Mouse (Mus musculus): ENCODE results near the gene Kazn. TPM values are rescaled to one million over a fixed set of nuclear protein-coding genes. Genes with fewer than 3 reads are reported as not detected.

The Kazn gene
- total RNA-seq, 2 experiments from 2014 or later, result not detected

DNA sequence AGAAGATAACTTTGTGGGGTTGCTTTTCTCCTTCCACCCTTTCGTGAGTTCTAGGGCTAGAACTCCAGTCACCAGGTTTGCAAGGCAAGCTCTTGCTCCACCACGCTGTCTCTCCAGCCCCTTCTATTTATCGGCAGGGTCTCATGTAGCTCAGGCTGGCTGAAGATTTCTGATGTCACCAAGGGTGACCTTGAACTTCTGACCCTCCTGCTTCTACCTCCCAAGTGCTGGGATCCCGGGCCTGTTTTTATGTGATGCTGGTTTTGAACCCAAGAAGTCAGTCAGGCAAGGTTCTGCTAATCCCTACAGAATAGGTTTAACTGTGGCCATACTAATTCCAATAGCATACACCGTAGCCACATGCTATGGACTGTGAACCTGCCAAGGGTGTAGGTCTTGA lies 5.4 kb upstream of the Kazn start:
- no peak for ATAC-seq (replicated peaks; ENCODE audit: low FRiP score, poor library complexity, severe bottlenecking)

DNA sequence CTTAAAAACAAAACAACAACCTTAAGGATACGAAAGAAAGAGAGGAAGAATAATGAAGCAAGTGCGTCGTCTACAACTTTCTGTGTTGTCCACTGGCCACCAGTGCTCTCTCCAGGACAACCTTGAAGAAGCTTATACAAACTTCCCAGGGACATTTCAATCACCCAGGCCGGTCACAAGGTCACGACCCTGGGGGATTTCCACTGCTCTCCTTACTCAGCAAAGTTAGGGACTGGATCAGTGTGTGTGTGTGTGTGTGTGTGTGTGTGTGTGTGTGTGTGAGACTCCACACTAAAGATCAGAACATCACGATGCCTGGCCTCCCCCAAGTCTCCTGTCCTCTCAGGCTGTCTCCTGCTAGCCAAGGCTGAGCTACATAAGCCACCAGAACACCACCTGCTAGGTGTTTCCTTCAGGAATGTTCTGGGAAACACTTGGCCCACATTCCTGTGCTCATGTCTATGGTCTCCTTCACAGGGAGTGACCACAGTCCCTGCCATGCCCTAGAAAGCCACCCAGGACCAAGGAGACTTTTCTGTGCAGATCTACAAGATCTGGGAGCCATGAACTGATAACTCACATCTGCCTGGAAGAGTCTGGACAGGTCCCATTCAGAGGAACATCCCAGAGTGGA lies 3.7 kb upstream of the Kazn start:
- no peak for ATAC-seq (replicated peaks; ENCODE audit: low FRiP score, poor library complexity, severe bottlenecking)

DNA sequence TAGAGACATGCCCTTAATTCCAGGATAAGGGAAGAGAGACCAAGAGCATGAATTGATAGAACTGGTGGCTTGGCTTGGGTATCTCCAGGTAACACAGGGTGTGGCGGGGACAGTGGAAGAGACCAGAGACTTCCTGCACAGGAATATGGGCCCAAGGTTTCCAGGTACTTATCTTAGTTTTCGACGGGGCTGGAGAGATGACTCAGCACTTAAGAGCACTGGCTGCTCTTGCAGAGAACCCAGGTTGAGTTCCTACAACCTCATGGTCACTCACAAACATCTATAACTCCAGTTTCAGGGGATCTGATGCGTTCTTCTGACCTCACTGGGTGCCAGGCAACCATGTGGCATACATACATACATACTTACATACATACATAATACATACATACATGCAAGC lies 3.0 kb upstream of the Kazn start:
- ATAC-seq (replicated peaks; ENCODE audit: low FRiP score, poor library complexity, severe bottlenecking), result no peak

DNA sequence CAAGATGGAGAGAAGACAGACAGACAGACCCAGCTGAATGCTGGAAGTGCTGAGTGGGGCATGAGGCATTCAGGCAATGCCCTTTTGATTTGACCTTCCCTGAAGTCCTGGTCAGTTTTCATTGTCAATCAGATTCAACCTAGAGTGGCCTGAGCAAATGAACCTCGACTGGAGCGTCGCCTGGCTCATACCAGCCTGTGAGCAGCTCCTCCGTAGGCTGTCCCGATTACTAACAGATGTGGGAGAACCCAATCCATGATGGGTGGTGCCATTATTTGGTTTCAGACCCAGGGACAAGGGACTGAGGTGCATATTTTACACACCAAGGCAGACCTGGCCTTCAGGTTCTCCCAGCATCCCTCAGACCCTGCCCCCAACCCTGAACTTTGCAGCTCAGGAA lies 1.7 kb upstream of the Kazn start:
- ATAC-seq (replicated peaks; ENCODE audit: low FRiP score, poor library complexity, severe bottlenecking), result no peak

DNA sequence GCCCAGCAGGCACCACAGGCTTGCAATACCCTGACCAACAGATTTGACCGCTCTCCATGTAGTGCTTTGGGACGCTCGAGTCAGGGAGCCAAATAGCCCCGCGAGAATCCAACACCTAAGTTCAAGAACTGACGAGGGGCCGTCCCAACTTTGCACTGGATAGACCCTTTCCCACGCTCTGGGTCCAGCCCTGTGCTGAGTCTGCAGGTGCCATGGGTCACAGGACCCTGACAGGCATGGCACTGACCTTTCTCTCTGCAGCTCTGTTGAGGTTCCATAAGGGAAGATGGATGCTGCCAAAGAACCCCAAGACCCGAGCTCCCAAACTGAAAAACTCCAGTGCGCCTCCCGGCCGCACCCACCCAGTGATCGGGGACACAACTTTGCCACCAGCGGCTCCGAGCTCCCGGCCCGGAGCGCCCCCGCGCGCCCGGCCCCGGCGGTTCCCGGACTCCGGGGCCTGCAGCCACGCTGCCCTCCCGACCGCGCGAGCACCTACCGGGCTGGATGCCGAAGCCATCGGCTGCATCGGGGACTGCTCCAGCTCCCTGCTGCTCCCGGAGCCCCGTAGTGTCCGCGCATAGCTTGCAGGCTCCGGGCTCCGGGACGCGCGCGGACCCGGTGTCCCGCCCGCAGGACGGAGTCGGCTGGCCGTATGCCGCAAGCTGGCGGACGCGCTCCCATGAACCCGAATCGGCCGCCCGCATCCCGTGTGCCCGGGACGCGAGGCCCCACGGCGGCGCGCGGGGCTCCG lies 538 bp downstream of the Kazn start:
- no peak for ATAC-seq (replicated peaks; ENCODE audit: low FRiP score, poor library complexity, severe bottlenecking)

DNA sequence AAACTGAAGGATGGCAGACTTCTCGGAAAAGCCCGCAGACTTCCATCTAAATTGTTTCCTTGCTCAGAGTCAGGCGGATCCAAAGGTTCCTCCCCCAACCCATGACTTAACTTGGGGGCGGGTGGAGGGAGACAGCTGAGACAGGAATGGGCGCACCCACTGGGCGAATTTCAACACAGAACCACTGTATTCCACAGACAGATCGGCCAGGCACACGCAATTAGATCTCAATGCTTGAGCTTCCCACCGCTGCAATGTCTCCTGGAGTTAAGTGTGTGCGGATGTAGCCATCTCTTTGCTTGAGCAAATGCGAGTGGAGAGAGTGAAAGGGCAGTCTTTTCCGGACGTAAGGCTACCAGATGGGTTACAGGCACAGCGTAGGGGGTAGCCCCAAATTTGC lies 1.2 kb downstream of the Kazn start:
- ATAC-seq (replicated peaks; ENCODE audit: low FRiP score, poor library complexity, severe bottlenecking), result no peak

DNA sequence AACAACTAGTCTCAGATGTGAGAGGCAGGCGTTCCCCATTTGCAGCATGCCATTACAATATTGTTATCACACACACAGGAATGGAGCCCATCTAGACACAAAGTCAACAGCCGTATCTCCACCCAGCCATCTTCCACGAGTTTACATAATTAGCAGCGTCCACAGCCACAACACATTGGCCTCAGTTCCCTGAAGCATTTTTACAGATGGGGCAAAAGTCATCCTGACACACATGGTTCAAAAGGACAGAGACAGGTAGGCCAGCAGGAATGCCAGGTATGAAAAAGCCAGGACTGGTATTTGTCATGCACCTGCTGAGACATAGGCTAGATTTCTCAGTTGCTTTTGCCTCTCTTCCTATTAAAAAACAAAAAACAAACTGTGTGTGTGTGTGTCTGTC lies 2.5 kb downstream of the Kazn start:
- no peak for ATAC-seq (replicated peaks; ENCODE audit: low FRiP score, poor library complexity, severe bottlenecking)

DNA sequence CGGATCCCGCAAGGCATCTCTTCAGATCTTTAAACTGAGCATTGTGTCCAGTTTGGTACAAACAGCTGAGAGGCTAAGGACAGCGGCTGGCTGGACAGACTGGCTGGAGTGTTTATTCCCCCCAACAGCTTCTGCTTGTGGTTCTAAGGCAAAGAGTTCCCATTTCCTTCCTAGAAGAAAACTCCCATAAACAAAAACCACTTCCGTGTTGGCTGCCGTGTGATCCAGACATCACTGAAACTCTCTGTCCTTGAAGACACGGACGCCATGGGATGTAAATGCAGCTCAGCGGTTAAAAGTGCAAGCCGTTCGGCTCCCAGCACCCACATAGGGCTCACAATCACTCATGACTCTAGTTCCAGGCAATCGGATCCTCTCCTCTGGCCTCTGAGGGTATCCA lies 3.8 kb downstream of the Kazn start:
- ATAC-seq (replicated peaks; ENCODE audit: low FRiP score, poor library complexity, severe bottlenecking), result no peak

DNA sequence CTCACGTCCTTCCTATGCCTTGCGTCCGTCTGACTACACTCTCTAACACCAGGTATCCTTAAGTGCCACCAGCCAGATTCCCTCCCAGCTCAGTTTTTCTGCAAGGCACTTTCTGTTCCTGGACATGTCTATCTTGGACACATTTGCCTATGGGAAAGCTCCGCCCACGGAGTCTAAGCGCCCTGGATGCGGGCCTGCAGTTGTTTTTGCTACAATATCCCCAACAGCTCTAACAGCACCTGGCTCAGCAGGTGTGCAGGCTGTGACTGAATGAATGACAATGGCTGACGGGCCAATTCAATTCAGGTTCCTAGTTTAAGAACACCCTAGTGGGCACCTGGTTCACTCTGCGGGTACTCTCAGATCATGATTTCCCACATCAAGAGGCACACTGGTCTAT lies 4.4 kb downstream of the Kazn start:
- no peak for ATAC-seq (replicated peaks; ENCODE audit: low FRiP score, poor library complexity, severe bottlenecking)

DNA sequence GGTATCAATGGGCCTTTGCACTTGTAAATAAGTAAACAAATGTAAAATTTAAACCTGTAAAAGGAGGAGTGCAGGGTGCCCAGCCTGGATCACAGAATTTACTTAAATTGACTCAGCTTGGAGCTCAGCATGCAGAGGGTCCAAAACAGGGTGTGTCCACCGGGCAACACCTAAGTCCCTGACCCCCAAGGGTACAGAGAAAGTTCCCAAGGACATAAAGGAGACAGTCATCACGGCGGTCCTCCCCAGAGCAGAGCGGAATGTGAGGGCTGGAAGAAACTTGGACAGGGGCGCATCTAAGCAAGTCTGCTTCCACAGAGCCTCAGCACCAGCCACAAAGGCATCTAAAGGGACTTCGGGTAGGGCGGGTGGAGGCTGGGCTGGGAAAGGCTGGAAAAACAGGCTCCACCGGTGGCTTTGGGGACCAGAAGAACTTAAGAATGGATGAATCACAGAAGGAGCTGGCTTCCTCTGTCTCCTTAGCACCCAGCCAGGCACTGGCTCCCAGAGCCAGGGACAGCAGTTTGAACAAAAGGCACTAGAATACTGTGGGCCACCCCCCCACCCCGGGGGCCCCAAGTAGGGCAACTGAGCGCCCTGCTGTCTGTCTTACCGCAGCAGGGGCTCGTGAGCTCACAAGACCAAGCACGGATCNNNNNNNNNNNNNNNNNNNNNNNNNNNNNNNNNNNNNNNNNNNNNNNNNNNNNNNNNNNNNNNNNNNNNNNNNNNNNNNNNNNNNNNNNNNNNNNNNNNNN lies 10.2 kb downstream of the Kazn start:
- ATAC-seq (replicated peaks; ENCODE audit: low FRiP score, poor library complexity, severe bottlenecking), result no peak

DNA sequence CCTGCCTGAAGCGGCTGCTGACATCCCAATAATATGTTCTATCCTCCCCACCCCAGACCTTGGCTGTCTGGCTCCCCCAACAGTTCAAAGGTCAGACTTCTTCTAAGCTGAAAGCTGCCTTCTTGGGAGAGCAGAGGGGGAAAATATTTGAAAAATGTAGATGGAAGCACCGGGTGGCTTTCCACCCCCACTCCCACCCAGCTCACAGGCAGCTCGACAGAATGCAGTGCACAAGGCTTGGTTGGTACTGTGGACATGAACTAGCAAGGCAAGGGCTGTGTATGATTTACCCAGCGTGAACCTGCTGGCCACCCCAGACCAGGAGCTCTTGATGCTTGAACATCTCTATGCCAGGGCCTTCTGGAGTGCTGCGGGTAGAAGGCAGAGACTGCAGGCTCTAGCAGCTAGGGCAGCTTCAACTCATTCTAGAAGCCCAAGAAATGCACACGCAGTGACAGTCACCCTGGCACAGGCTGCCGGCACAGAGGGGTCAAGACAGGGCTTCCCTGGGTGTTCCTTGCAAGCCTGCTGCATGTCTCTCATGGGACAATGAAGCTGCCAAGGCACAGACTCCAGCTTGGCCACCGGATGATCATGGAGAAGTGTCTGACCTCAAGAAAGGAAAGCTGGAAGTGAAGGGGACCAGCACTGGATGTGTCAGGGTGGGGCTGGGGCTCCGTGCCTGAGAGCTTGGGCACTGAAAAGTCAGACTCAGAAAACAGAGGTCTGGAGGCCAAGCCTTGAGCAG lies 15.1 kb downstream of the Kazn start:
- no peak for ATAC-seq (replicated peaks; ENCODE audit: low FRiP score, poor library complexity, severe bottlenecking)

DNA sequence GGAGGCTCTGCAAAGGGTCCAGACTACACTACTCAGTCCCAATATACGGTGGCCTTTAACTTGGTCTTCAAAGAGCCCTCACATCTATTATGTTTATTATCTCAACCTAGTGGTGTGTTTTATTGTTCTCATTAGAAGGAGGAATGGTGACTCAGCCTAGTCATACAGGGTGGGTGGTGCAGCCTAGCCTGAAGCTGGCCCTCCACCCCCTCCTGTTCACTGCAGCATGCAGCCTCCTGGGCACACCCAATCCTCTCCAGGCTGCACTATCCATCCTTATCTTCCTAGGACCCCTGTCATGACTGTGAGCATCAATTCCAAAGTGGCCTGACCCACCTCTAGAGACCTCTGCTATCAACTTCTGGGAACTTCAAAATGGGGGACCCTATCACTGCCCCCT lies 16.8 kb downstream of the Kazn start:
- no peak for ATAC-seq (replicated peaks; ENCODE audit: low FRiP score, poor library complexity, severe bottlenecking)

DNA sequence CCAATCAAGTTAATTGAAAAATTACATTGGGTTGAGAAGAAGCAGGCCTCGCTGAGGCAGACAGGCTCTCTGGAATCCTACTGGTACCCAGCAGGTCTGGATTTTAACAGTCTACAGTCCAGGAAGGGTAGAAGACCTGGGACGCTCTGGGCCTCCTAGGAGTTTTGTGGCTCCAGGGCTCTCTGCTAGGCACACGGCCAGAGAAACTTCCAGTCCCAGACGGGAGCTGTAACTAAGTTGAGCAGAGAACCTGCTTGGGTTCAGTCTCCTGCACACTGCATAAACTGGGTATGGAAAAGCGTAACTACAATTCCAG lies 17.5 kb downstream of the Kazn start:
- ATAC-seq (replicated peaks; ENCODE audit: low FRiP score, poor library complexity, severe bottlenecking), result no peak

DNA sequence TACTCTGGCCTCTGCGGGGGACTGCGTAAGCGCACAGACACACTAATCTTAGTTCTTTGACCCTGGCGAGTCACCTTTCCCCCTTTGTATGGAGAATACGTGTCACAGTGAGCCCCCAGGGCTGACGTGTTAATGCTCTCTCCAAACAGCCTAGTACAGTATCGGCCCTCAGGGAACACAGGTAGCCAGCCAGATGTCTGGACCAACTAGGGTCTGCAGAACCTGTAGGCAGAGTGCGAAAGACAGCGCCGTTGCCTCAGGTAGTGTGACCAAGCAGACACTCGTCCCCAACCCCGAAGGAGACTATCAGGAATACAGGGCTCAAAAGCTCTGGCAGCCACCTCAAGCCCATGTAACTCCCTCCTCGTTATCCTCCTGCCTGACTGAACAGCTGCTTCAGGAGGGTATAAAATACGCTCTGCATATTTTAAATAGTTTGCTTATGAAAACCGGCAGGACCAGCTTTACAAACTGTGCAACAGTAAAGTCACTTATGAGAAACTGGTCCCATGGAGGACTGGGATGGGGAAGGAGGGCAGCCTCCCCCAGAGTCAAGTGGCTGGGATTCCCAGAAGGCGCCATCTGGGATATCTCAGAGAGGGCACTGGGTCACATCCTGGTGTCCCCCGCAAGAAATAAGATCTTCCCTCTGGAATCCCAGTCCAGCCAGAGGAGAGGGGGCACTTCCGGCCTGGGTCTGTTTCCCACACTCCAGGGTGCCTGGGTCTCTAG lies 18.0 kb downstream of the Kazn start:
- no peak for ATAC-seq (replicated peaks; ENCODE audit: low FRiP score, poor library complexity, severe bottlenecking)

DNA sequence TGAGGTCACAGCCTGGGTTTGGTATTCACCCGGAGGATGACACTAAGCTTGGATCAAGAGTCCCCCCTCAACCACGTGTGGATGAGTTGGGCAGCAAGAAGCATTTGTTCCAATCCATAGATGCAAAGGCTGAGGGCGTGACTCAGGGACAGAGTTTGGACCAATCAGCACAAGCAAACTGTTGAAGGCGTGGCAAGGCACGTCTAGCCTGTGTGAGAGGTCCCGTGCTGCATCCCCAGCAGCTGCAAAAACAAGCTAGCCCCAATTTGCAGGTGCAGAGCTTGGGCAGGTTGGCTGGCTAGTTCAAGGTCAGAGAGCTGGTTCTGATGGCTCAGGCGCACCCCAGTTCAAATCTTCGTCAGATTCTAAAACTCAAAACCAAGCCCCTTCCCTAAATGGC lies 20.2 kb downstream of the Kazn start:
- ATAC-seq (replicated peaks; ENCODE audit: low FRiP score, poor library complexity, severe bottlenecking), result no peak

DNA sequence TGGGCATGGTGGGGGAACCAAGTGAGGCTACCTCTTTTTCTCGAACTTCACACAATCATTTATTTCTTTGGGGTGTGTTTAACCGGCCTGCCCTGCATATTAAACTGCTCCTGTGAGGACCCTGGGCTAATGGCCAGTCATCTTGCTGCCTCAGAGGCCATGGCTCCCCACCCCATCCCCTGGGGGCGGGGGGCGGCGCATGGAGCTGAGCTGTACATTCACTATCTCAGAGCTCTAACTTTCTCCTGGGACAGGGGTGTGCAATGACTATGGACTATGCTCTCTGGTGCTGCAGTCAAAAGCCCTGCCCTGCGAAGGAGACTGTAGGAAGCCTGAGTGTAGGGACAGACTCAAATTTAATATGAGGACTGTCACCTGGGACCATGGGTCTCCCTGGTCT lies 22.2 kb downstream of the Kazn start:
- ATAC-seq (replicated peaks; ENCODE audit: low FRiP score, poor library complexity, severe bottlenecking), result no peak

DNA sequence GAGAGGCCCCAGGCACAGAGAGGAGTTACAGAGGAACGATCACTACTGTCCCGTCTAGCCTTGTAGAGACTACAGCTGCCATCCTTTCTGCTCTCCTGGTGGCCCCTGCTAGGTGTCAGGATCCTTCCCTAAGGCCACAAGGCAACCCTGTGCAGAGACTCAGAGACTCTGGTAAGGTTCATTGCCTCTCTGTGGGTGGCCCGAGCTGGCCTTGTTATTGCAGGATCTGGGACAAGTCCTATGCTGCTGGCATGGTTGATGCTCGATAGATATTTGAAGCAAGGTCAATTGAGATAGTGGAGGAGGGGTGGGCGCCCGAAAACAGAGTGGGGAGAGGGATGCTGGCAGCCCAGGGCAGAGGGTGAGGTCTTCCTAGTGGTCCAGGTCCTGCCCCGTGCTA lies 23.4 kb downstream of the Kazn start:
- no peak for ATAC-seq (replicated peaks; ENCODE audit: low FRiP score, poor library complexity, severe bottlenecking)

DNA sequence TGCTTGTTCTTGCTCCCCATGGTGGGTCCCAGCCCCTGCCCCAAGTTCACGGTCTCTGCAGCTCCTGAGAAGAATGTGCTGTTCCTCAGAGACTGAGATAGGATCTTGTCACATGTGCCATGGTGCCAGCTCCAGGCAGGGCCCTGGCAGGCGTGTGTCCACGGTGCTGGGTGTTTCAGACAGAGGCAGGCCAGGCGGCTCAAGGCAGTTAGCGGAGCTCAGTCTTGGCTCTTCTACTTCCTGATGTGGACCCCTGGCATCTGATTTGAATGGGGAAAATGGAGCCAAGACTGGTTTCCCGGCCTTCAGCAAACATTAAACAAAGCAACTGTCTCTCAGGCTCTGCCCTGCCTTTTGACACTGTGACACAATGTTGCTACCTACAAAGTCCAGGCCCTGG lies 24.7 kb downstream of the Kazn start:
- no peak for ATAC-seq (replicated peaks; ENCODE audit: low FRiP score, poor library complexity, severe bottlenecking)

DNA sequence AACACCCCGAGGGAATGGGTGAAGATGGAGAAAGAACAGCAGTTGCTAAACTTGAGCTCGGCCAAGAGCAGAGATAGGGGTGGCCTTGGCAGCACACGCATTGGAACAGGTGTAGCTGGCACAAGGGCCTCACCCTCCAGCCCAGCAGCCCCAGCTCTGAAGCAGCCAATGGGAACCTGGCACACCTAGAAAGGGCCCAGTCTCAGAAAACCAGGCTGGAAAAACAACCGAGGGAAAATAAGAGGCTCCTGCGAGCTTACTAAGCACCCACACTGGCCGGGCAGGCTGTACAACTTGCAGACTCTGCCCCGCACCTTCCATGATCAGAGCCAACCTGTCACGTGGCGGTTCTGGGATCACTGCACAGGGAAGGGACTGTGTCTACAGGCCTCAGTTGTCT lies 26.8 kb downstream of the Kazn start:
- ATAC-seq (replicated peaks; ENCODE audit: low FRiP score, poor library complexity, severe bottlenecking), result no peak

DNA sequence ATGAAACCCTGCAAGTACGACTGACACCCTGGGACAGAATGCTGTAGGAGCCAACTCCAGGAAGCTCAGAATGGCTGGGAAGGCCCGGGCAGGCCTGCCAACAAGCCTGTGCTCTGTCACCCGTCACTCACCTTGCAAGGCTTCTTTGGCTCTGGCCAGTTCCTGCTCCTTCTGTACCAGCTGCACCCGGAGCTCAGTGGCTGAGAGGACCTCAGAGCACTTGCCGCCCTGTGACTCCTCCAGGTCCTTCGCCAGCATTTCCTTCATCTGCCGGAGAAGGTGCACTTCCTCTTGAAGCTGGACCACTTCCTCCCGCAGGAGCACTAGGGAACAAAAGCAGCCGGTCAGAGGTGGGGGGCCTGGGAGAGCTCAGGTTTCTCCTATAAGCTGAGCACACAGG lies 29.3 kb downstream of the Kazn start:
- ATAC-seq (replicated peaks; ENCODE audit: low FRiP score, poor library complexity, severe bottlenecking), result no peak
